Mouse (Mus musculus) hindbrain, embryonic 11.5 days (tissue): Measurements from ENCODE around the gene Gm20716. TPM values are rescaled to one million over a fixed set of nuclear protein-coding genes. Genes with fewer than 3 reads are reported as not detected.
"Not testable (repeated sequence)": the region's sequence is repeated elsewhere in the genome, so short reads cannot be mapped to it uniquely, and the experiment has no call there.

Source experiments
- ATAC-seq: fragments of 200-750 bp; cut with Nextera tagmentation; 2 replicates; pipeline ENCODE4 v1.8.0; 2017; ENCODE audit warnings: mild to moderate bottlenecking, moderate TSS enrichment, moderate library complexity; ENCODE audit not compliant: low FRiP score
- DNase-seq: peaks from one replicate; pipeline ENCODE4 v3.0.0-alpha.2; 2015; ENCODE audit warnings: low spot score
- H3K27ac ChIP-seq: fragments of 300-500 bp; sonication (generic); 2 replicates; pipeline ENCODE4 v1.5.1; 2014; ENCODE audit warnings: mild to moderate bottlenecking, low read depth, low read length
- H3K27me3 ChIP-seq: fragments of 300-500 bp; sonication (generic); 2 replicates; pipeline ENCODE4 v1.6.1; 2014; ENCODE audit warnings: mild to moderate bottlenecking, low read length, moderate library complexity, mixed read lengths; ENCODE audit not compliant: control insufficient read depth, insufficient read depth
- H3K36me3 ChIP-seq: fragments of 300-500 bp; sonication (generic); 2 replicates; pipeline ENCODE4 v1.6.1; 2014; ENCODE audit warnings: mild to moderate bottlenecking, low read length, moderate library complexity, mixed read lengths; ENCODE audit not compliant: control insufficient read depth, insufficient read depth
- H3K4me1 ChIP-seq: fragments of 300-500 bp; sonication (generic); replicated peaks from 2 replicates; pipeline ENCODE4 v1.6.1; 2014; ENCODE audit warnings: low read length, mixed read lengths; ENCODE audit not compliant: control insufficient read depth, insufficient read depth
- H3K4me2 ChIP-seq: fragments of 300-500 bp; sonication (generic); replicated peaks from 2 replicates; pipeline ENCODE4 v1.6.1; 2014; ENCODE audit warnings: mild to moderate bottlenecking, low read depth, low read length
- H3K4me3 ChIP-seq: fragments of 300-500 bp; sonication (generic); 2 replicates; pipeline ENCODE4 v1.5.1; 2014; ENCODE audit warnings: low read depth, low read length
- H3K9ac ChIP-seq: fragments of 300-500 bp; sonication (generic); 2 replicates; pipeline ENCODE4 v1.6.1; 2014; ENCODE audit warnings: low read depth, low read length
- H3K9me3 ChIP-seq: fragments of 300-500 bp; sonication (generic); 2 replicates; pipeline ENCODE4 v1.6.1; 2016; ENCODE audit warnings: low read length; ENCODE audit not compliant: control insufficient read depth
- WGBS: fragments of 180-500 bp; shearing (Covaris S2); extraction: QIAGEN DNeasy Blood & Tissue Kit; methylation state at CpG from one replicate; pipeline ENCODE4 v1.1.7; 2014; 5-methylcytosine and 5-hydroxymethylcytosine counted together
- polyA plus RNA-seq: library from polyadenylated mRNA; unstranded; fragments of >200 nt; fragmentation: Nextera tagmentation; extraction: Ambion mirVana; gene quantifications from 2 replicates; pipeline ENCODE4 v1.2.1, GENCODE M21; 2014

The Gm20716 gene
- polyA plus RNA-seq, 1 experiment from 2014 or later = 31.3 TPM

- ATAC-seq = no peak
- no peaks in the 10 kb centered on the region for H3K36me3 ChIP-seq
- no peak overlapping the region for H3K27ac ChIP-seq
- no peak overlapping the region for H3K4me2 ChIP-seq
- no peak overlapping the region for H3K9ac ChIP-seq
- 0 out of 2 replicates have a peak, but pooled peaks cover 5% of the 10 kb centered on the region for H3K4me1 ChIP-seq
- DNase-seq = no peak
- no peak overlapping the region for H3K4me3 ChIP-seq
- WGBS = 54% methylated on average over 21 of the region's 21 CpGs
- no peaks in the 10 kb centered on the region for H3K9me3 ChIP-seq
- no peaks in the 10 kb centered on the region; the same call in 1 of the 2 replicates for H3K27me3 ChIP-seq
Observed at GRCm38 (mm10) chr2:168166750-168167460, 63.3 kb downstream of the Gm20716 start.

- Histone ChIP-seq H3K4me3 (peak overlapping the region; percentile 16), H3K4me2 (peak overlapping the region; percentile 36), H3K27ac (no peak overlapping the region), H3K36me3 (no peaks in the 10 kb centered on the region), H3K27me3 (peaks cover 3% of the 10 kb centered on the region), H3K9me3 (no peaks in the 10 kb centered on the region), H3K9ac (peak overlapping the region; percentile 40), H3K4me1 (peaks cover 7% of the 10 kb centered on the region)
- DNase-seq (peak; percentile 33), ATAC-seq (no peak)
- 10% methylated on average over 14 of the region's 14 CpGs for WGBS
Observed at GRCm38 (mm10) chr2:168161978-168162377, 68.2 kb downstream of the Gm20716 start.

- ATAC-seq (peak; percentile 56), DNase-seq (peak; percentile 48)
- 6% methylated on average over 10 of the region's 11 CpGs for WGBS
- Histone ChIP-seq H3K27me3 (peaks cover 3% of the 10 kb centered on the region), H3K4me1 (peaks cover 7% of the 10 kb centered on the region), H3K27ac (no peak overlapping the region), H3K9me3 (no peaks in the 10 kb centered on the region), H3K4me3 (peak overlapping the region; percentile 16), H3K4me2 (peak overlapping the region; percentile 36), H3K9ac (peak overlapping the region; percentile 40), H3K36me3 (no peaks in the 10 kb centered on the region)
Observed at GRCm38 (mm10) chr2:168161514-168161971, 68.6 kb downstream of the Gm20716 start.

GRCm38 (mm10) chr2:168160370-168160930, 69.7 kb downstream of the Gm20716 start:
- Histone ChIP-seq H3K4me2 (no peak overlapping the region), H3K27me3 (peaks cover 3% of the 10 kb centered on the region)

GRCm38 (mm10) chr2:168158911-168159711, 71.1 kb downstream of the Gm20716 start:
- H3K4me1 ChIP-seq = peaks cover 10% of the 10 kb centered on the region
- H3K27me3 ChIP-seq = peaks cover 3% of the 10 kb centered on the region
- no peak overlapping the region for H3K4me3 ChIP-seq
- H3K27ac ChIP-seq = no peak overlapping the region
- peak overlapping the region; percentile 39 for H3K4me2 ChIP-seq
- H3K9me3 ChIP-seq = no peaks in the 10 kb centered on the region
- H3K36me3 ChIP-seq = no peaks in the 10 kb centered on the region
- H3K9ac ChIP-seq = 0 out of 2 replicates have a peak overlapping the region, but pooled peaks have one; percentile 12
- DNase-seq = peak; percentile 56
- no peak for ATAC-seq
- 5% methylated on average over 25 of the region's 25 CpGs for WGBS

More at GRCm38 (mm10) chr2:168160370-168160930, 69.7 kb downstream of the Gm20716 start:
- no peak overlapping the region for H3K27ac ChIP-seq
- peaks cover 7% of the 10 kb centered on the region for H3K4me1 ChIP-seq
- H3K9ac ChIP-seq = no peak overlapping the region
- 80% methylated on average over 9 of the region's 9 CpGs for WGBS
- H3K36me3 ChIP-seq = no peaks in the 10 kb centered on the region
- no peaks in the 10 kb centered on the region for H3K9me3 ChIP-seq
- no peak overlapping the region for H3K4me3 ChIP-seq
- ATAC-seq (no peak), DNase-seq (no peak)

- H3K4me2 ChIP-seq, H3K9me3 ChIP-seq, DNase-seq, H3K9ac ChIP-seq, H3K27ac ChIP-seq, H3K27me3 ChIP-seq, ATAC-seq, H3K36me3 ChIP-seq, H3K4me3 ChIP-seq: not testable (repeated sequence)
- H3K4me1 ChIP-seq = peaks cover 12% of the 10 kb centered on the region
- 64% methylated on average over 9 of the region's 11 CpGs for WGBS
Observed at GRCm38 (mm10) chr2:168157974-168158373, 72.2 kb downstream of the Gm20716 start.

- 37% methylated on average over 14 of the region's 14 CpGs for WGBS
- Histone ChIP-seq H3K27me3 (peaks cover 3% of the 10 kb centered on the region; the same call in 1 of the 2 replicates), H3K9ac (no peak overlapping the region), H3K4me1 (peaks cover 7% of the 10 kb centered on the region), H3K4me2 (no peak overlapping the region), H3K9me3 (no peaks in the 10 kb centered on the region), H3K36me3 (no peaks in the 10 kb centered on the region), H3K4me3 (no peak overlapping the region), H3K27ac (no peak overlapping the region)
- no peak for DNase-seq
- ATAC-seq = no peak
Observed at GRCm38 (mm10) chr2:168156361-168156760, 73.8 kb downstream of the Gm20716 start.

GRCm38 (mm10) chr2:168155666-168156065, 74.5 kb downstream of the Gm20716 start:
- no peak overlapping the region for H3K4me2 ChIP-seq
- WGBS = 94% methylated on average over 7 of the region's 7 CpGs
- DNase-seq = no peak
- no peak overlapping the region for H3K4me3 ChIP-seq
- ATAC-seq = no peak
- no peak overlapping the region for H3K9ac ChIP-seq
- no peaks in the 10 kb centered on the region for H3K36me3 ChIP-seq
- no peaks in the 10 kb centered on the region for H3K9me3 ChIP-seq
- peaks cover 5% of the 10 kb centered on the region; the same call in 1 of the 2 replicates for H3K4me1 ChIP-seq
- H3K27ac ChIP-seq = no peak overlapping the region
- H3K27me3 ChIP-seq = peaks cover 3% of the 10 kb centered on the region; the same call in 1 of the 2 replicates
